Mouse (Mus musculus) frontal cortex, adult (tissue): Measurements from ENCODE around the gene Atp5e.

Experiments used
- ATAC-seq: cut with Nextera tagmentation; 2 replicates; pipeline ENCODE4 v1.9.2; 2017; ENCODE audit warnings: mild to moderate bottlenecking, moderate library complexity, mixed read lengths; ENCODE audit not compliant: low TSS enrichment

Gene Atp5e

GRCm38 (mm10) chr2:174446905-174447304, 17.0 kb downstream of the Atp5e start:
- no peak for ATAC-seq

DNA sequence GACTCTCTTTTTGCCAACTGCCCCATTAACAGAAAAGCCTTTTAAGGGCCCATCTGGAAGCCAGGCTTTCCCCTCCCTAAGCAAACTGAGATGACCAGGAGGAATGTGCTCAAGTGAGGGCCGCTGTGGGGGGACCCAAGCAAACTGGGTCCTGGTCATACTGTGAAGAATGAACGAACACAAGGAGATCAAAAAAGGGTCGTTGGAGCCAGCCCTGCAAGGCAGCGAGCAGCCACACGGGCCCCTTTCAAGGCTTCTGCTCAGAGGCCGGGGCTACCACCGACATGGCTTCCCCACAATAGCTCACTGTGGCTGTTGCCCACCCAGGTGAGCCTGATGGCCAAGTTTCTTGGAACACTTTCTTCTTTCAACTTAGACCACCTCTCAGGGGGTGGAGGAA, 17.4 kb downstream of the Atp5e start:
- no peak for ATAC-seq

- ATAC-seq, result no peak
Measured at GRCm38 (mm10) chr2:174445018-174445417, 18.9 kb downstream of the Atp5e start.

DNA sequence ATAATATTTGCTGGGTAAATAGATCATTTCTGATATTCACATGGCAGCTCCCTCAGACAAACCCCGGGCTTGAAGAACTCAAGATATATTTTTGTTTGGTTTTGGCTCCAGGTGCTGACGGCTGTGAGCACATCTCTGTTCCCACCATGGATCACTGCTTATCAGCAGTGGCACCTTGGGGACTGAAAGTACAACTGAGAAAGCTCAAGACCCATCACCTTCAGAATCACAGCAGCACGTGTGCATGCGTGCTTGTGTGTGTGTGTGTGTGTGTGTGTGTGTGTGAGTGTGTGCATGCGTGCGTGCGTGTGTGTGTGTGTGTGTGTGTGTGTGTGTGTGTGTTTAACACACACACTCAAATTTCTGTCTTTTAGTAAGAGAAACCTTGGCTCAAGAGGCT, 19.5 kb downstream of the Atp5e start:
- ATAC-seq, result no peak

- no peak for ATAC-seq
Measured at GRCm38 (mm10) chr2:174443046-174443445, 20.9 kb downstream of the Atp5e start.

- no peak for ATAC-seq
Measured at GRCm38 (mm10) chr2:174442460-174442859, 21.4 kb downstream of the Atp5e start.

DNA sequence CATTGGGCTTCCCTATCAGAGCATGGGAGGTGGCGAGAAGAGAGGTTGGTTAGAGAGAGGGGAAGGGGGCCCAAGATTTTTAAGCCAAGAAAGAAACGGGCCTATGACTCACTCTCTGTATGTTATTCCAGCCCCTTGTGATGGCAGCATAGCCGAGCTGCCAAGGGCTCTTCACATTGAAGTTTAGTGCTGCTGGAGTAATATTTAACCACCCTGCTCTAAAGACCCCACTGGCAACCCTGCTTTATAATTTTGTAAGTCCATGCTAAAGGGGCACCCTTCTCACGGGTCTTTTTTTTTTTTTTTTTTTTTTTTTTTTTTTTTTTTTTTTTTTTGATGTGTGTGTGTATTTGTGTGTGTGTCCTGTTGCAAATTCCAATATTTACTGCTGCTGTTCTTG, 22.0 kb downstream of the Atp5e start:
- ATAC-seq, result no peak

- no peak for ATAC-seq
Measured at GRCm38 (mm10) chr2:174439961-174440360, 23.9 kb downstream of the Atp5e start.

- ATAC-seq, result no peak
Measured at GRCm38 (mm10) chr2:174439450-174439838, 24.5 kb downstream of the Atp5e start.

DNA sequence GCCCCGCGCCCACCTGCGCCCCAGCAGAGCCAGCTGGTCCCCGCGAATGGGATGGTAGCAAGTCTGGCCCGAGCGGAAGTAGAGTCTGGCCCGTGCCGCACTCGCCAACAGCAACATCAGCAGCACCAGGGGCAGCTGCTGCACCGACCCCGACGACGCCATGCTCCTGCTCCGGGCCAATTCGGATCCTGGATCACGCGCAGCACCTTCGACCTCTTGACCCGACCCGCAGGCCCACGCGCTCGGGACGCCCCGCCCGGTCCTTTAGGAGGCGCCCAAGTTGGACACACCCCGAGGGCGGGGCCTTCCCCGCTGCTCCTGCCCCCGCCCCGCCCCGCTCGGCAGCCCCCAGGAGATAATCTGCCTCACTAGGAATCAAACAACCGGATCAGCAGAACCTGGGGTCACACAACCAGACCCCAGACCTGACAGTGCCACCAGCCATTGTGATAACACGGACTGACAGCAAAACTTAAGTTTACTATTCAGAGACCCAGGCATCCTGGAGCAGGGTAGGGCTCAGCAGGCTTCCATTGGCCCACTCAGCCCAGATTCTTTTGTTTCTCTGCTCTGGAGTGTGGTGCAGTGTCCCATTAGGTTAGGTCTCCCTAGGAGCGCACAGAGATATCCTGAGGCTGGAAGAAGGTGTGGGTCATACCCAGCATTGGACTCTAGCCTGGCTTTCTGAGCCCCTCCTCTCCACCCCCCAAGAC, 25.0 kb downstream of the Atp5e start, which contains the start of gene Ctsz:
Gene Ctsz (minus strand): TSS at position 303 of the 713 bp plus-strand sequence.
- peak; percentile 76 for ATAC-seq

DNA sequence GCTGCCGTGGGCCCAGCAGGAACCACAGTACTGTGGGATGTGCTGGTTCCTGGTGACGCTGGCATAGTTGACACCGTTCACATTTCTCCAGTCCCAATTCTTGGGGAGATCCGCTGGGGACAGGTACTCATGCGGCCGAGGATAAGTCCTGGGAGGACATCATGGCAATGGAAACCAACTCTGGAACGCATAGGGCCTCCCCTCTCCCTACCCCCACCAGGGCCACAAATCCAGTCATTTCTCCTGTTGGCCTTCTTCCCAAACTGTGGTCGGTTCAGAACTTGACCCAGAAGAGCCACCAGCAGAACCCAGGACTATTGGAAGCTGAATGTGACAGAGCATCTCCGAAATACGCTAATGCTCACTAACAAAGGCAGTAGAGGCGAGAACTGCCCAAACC, 25.7 kb downstream of the Atp5e start:
- ATAC-seq, result no peak

DNA sequence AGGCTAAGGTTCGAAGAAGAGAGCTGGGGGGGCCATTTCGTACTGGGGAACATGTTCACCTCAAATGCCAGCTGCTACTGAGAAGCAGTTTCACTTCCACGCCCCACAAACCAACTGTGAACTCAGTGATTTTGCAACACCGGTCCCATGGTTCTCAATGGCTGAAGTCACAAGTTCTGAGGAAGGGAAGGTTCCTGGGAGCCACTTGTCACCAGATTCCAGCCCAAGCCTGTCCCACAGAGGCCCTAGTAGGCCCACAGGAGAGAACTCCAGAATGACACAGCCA, 26.3 kb downstream of the Atp5e start:
- ATAC-seq, result no peak

GRCm38 (mm10) chr2:174436916-174437696, 26.8 kb downstream of the Atp5e start:
- no peak for ATAC-seq

DNA sequence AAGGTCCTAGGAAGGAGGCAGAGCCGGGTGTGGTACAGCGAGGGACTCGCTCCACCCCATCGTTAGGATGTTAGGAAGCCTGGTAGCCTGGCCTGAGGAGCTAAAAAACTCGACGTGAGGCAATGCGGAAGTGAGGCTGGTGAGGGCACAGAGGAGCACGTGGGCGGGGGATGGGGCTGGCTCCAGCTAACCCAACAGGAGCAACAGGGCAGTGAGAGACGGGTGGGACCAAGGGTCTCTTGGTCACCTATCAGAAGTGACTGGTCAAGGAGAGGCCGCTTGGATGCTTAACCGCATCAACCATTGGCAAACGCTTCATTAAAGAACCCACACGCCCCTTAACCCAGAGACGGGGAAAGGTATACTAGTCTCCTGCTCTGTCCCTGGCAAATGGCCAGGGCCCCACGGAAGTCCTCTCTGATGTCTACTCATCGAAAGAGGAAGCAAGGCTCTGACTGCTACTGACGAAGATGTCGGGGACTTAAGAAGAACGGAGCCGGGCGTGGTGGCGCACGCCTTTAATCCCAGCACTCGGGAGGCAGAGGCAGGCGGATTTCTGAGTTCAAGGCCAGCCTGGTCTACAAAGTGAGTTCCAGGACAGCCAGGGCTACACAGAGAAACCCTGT, 27.7 kb downstream of the Atp5e start:
- no peak for ATAC-seq

GRCm38 (mm10) chr2:174434943-174435342, 29.0 kb downstream of the Atp5e start:
- ATAC-seq, result no peak

DNA sequence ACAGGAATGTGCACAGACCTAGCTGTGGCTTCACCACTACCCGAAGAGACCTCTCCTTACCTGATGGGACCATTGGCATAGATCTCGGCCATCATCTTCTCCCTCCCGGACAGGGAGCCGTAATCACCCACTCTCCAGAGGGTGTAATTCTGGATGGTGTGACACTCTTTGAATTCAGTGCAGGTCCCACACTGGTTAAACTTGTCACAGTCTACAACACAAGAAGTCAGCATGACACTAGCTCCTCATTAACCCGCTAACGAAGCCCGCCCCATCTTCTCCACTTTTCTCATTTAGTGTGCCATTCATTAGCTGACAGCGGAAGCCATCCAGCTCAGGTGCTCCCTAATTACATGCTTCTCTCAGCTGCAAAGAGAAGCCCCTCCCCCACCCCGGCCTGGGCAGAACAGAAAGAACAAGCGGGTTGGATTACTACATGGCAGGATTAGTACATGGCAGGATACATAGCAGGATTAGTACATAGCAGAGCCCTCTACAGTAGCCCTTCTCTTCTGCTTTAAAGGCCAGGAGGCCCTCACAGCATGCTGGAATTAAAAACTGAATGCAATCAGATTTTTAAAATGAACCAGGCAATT, 34.8 kb downstream of the Atp5e start:
- ATAC-seq, result no peak

GRCm38 (mm10) chr2:174428076-174428835, 35.6 kb downstream of the Atp5e start:
- no peak for ATAC-seq

DNA sequence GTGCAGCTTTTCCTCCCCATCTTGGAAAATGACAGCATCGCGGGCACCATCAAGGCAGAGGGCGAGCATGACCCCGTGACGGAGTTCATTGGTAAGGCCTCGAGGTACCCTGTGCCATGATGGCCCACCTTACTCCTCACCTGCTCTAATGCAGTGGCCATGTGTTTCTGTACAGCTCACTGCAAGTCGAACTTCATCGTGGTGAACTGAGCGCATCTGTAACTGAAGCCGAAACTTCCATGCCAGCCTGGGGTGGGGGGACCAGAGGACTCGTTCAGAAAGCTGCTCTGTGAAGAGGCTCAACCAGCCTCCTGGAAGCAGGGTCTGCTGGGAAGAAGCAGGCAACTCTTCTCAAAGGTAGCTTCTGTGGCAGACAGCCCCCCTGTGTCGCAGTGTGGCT, 37.0 kb downstream of the Atp5e start:
- ATAC-seq, result no peak

- no peak for ATAC-seq
Measured at GRCm38 (mm10) chr2:174424301-174425085, 39.4 kb downstream of the Atp5e start.

DNA sequence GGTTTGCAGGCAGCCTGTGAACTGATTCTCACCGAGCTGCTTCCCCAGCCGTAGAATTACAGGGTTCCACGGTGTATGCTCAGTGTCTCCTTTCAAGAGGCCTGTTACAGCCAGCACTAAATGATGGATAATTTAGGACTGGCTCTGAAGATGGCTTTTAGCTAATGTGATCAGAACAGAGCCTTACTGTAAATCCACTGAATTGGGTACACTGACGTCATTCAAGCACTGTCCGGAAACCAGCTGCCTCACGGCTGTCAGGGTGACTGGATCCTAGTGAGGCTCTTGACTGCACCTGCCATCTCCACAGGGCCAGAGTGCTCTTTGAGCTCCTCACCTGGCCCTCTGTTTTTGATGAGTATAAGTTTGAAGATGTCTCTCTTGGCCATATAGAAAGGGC, 42.8 kb downstream of the Atp5e start:
- peak; percentile 67; the same call in 1 of the 2 replicates for ATAC-seq

- peak; percentile 100 for ATAC-seq
Measured at GRCm38 (mm10) chr2:174415731-174416310, 48.1 kb downstream of the Atp5e start, which contains the start of gene Nelfcd. Gene Nelfcd (plus strand): TSS chr2:174415804.
